Mouse (Mus musculus) midbrain, embryonic 15.5 days (tissue): ENCODE measurements around the gene Coq7. TPM values are rescaled to one million over a fixed set of nuclear protein-coding genes. Genes with fewer than 3 reads are reported as not detected.

Source experiments
- ATAC-seq: fragments of 200-750 bp; cut with Nextera tagmentation; replicated peaks from 2 replicates; pipeline ENCODE4 v1.8.0; 2017; ENCODE audit warnings: moderate TSS enrichment
- H3K27ac ChIP-seq: fragments of 300-500 bp; sonication (generic); 2 replicates; pipeline ENCODE4 v1.5.1; 2015; ENCODE audit warnings: mild to moderate bottlenecking, inconsistent platforms
- H3K27me3 ChIP-seq: fragments of 300-500 bp; sonication (generic); replicated peaks from 2 replicates; pipeline ENCODE4 v1.6.1; 2015; ENCODE audit warnings: inconsistent platforms
- H3K36me3 ChIP-seq: fragments of 300-500 bp; sonication (generic); replicated peaks from 2 replicates; pipeline ENCODE4 v1.6.1; 2015; ENCODE audit warnings: inconsistent platforms
- H3K4me1 ChIP-seq: fragments of 300-500 bp; sonication (generic); 2 replicates; pipeline ENCODE4 v1.6.1; 2015; ENCODE audit warnings: inconsistent platforms
- H3K4me2 ChIP-seq: fragments of 300-500 bp; sonication (generic); 2 replicates; pipeline ENCODE4 v1.6.1; 2015; ENCODE audit warnings: inconsistent platforms, mild to moderate bottlenecking, moderate library complexity
- H3K4me3 ChIP-seq: fragments of 300-500 bp; sonication (generic); 2 replicates; pipeline ENCODE4 v1.5.1; 2015; ENCODE audit warnings: mild to moderate bottlenecking, inconsistent platforms
- H3K9ac ChIP-seq: fragments of 300-500 bp; sonication (generic); 2 replicates; pipeline ENCODE4 v1.6.1; 2015; ENCODE audit warnings: mild to moderate bottlenecking, inconsistent platforms
- H3K9me3 ChIP-seq: fragments of 300-500 bp; sonication (generic); 2 replicates; pipeline ENCODE4 v1.6.1; 2016; ENCODE audit warnings: inconsistent platforms
- WGBS: fragments of 180-500 bp; shearing (Covaris S2); methylation state at CpG from one replicate; pipeline ENCODE4 v1.1.7; 2015; ENCODE audit warnings: mixed read lengths; 5-methylcytosine and 5-hydroxymethylcytosine counted together
- polyA plus RNA-seq: library from polyadenylated mRNA; unstranded; fragments of >200 nt; fragmentation: Nextera tagmentation; extraction: Ambion mirVana; gene quantifications from 2 replicates; pipeline ENCODE4 v1.2.1, GENCODE M21; 2015

The Coq7 gene
- polyA plus RNA-seq, 1 experiment from 2014 or later = 88.2 TPM

DNA sequence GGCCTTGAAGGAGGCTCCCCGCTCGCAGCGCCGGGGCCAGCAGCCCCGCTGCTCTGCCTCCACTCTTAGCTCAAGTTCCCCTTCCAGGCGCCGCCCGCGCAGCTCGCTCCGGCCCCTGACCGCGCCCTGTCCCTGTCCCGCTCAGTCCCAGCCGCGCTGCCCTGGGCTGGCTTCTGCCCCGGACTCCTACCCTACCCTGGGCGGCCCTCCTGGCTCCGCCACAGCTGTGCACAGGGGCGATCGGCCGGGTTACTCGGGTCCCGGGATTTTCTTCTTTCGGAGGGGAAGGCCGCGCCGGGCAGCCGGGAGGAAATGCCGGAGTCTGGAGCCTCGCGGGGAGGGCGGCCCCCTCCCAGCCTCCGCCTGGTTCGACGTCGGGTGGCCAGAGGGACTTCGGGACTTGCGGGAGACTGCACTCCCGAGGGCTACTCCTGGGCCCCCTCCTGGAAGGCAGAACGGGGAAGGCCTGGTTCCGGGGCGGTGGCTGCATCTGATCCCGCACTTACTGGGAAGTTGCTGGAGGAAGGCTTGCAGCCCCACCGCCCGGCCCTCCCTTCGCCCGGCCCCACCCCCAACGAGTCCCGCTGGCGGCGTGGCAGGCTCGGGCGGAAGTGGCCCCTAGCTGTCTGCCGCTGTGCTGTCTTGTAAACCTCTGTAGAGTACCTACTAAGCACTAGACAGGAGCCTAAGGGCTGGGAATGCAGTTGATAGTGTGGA, 41.6 kb downstream of the Coq7 start, which contains the start of gene Itpripl2:
Gene Itpripl2, minus strand, starts transcription at position 545 of the 717 bp plus-strand sequence.
- Histone ChIP-seq H3K27ac (0 out of 2 replicates have a peak within 1 kb of the TSS, but pooled peaks have one; percentile 0), H3K36me3 (no peaks in the 10 kb centered on the region), H3K4me3 (peak within 1 kb of the TSS; percentile 44), H3K9ac (peak within 1 kb of the TSS; percentile 27), H3K9me3 (no peaks in the 10 kb centered on the region), H3K4me2 (peak within 1 kb of the TSS; percentile 69), H3K4me1 (peaks cover 18% of the 10 kb centered on the region), H3K27me3 (peaks cover 51% of the 10 kb centered on the region)
- under 1% methylated on average over 42 of the region's 55 CpGs for WGBS
- ATAC-seq = peak; percentile 76

DNA sequence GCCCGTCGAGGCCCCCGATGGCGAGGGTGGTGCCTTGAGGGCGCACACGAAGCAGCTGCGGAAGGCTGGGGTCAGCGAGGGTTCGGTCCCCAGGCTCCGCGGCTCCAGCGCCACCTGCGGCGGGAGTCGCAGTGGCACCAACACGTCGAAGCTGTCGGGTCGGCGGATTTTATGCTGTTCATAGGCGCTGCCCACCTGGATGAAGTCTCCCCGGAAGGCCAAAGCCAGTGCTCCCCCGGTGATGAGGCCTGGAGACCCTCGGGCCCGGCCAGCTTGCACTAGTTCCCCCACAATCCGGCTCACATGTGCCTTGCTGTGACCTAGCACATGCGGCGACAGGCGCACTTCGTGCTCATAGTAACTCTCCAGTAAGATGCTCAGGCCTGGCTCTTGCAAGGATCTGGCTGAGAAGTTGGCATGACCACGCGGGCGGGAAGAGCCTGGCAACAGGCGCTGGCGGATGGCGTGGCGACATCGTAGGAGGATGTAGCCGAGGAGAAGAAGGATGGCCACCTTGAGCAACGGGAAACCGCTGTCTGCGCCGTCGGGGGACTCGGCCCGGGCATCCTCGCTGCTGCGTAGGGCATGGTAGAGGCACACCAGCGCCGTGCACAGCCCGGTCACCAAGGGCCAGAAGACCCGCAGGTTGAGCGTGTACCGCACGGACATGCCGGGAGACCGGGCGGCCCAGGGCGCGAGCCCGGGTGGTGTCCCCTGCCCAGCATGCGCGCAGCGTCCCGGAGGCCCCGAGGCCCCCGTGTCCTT, 42.3 kb downstream of the Coq7 start:
- Histone ChIP-seq H3K4me1 (peaks cover 18% of the 10 kb centered on the region), H3K9me3 (no peaks in the 10 kb centered on the region), H3K9ac (peak overlapping the region; percentile 27), H3K4me3 (peak overlapping the region; percentile 44), H3K27me3 (peaks cover 51% of the 10 kb centered on the region), H3K36me3 (no peaks in the 10 kb centered on the region), H3K4me2 (peak overlapping the region; percentile 69), H3K27ac (no peak overlapping the region)
- peak; percentile 60 for ATAC-seq
- 3% methylated on average over 67 of the region's 67 CpGs for WGBS

DNA sequence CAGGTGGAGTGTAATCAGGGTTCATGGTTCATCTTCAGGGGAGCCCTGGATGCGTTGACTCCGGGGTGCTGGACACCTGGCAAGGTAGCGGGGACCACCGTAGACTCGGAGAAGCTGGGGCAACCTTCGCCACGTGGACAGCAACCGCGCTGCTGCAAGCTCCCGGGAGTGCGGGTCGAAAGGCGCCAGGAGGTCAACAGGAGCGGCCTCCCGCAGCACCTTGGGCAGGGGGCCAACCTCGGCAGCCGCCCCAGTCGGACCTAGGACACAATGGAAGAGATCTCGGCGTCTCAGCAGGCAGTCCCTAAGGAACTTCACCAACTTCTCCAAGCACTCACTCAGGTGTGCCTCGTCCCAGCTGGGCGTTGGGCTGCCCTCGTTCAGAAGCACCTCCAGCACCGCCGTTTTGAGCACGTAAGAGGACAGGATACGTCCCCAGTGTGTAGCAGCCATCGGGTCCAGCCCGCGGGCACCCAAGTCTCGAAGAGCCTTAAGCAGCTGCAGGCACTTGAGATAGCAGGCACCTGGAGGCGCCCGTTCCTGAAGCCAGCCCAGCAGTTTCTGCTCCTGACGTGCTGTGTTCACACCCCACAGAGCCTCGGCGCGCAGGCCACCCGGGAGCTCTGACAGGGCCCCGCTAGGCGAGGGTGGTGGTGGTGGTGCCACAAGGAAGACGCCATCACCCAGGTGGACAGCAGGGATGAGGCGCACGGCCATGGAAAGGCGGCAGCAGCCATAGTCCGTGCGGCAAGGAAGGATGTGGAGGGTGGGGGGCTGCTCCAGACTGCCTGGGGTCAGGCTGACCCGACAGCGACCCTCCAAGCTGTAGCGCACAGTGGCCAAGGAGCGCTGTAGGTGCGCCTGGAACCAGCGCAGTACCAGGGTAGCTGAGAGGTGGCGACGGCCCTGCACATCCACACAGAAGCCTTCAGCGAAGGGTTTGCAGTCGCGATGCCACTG, 43.2 kb downstream of the Coq7 start:
- peak overlapping the region; percentile 44; the same call in 1 of the 2 replicates for H3K4me3 ChIP-seq
- 17% methylated on average over 57 of the region's 57 CpGs for WGBS
- ATAC-seq = peak; percentile 24; the same call in 1 of the 2 replicates

DNA sequence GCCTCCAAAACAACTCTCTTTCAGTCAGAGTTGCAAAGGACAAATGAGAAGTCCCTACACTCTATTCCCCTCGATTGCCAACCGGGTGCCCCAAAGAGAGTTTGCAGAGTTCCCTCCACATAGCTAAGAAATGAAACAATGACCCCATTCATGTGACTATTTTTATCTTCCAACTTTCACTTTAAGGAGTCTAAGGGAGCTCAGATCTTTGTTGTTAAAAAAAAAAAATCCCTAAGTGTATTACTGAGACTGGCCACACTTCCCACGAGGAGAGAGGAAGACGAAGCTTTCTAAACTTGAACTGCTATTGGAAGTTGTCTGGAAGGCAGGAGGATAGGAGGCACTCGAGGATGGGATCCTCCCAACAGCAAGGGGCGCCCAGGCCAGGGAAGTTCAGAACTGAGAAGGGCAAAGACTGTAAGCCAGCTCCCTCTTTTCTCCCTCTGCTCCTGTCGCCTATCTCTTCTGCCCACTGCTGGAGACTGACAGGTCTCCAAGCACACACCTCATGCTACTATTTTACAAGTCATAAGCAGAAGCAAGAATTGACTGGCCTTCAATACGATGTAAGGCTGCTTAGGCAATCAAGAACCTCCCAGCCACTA, 45.0 kb downstream of the Coq7 start:
- Histone ChIP-seq H3K4me2 (no peak overlapping the region), H3K4me1 (peaks cover 18% of the 10 kb centered on the region), H3K27ac (no peak overlapping the region), H3K4me3 (no peak overlapping the region), H3K9me3 (no peaks in the 10 kb centered on the region), H3K27me3 (peaks cover 49% of the 10 kb centered on the region), H3K9ac (no peak overlapping the region), H3K36me3 (no peaks in the 10 kb centered on the region)
- WGBS = 34% methylated on average over 8 of the region's 8 CpGs
- no peak for ATAC-seq

More for the DNA sequence above, 43.2 kb downstream of the Coq7 start:
- H3K27me3 ChIP-seq = peaks cover 51% of the 10 kb centered on the region
- H3K4me1 ChIP-seq = peaks cover 18% of the 10 kb centered on the region
- peak overlapping the region; percentile 69; the same call in 1 of the 2 replicates for H3K4me2 ChIP-seq
- H3K9ac ChIP-seq = no peak overlapping the region
- H3K27ac ChIP-seq = no peak overlapping the region
- H3K36me3 ChIP-seq = no peaks in the 10 kb centered on the region
- no peaks in the 10 kb centered on the region for H3K9me3 ChIP-seq

DNA sequence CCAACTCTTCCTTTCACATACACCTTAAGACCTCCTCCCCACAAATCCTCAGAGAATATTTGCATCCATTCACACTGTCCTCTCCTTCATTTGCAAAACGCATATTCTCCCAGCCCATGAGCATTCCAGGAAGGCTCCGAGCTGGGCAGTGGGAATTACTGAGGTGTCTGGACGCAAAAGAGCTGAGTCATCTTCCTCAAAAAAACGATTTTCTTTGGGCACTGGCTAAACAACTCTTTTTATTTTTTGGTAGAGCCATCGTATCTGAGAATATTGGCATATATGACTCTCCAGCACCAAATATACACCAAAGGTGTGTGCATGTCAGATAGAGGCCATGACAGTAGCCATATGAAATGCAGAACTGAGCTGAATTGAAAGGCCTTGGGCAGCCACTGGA, 46.2 kb downstream of the Coq7 start:
- WGBS = 61% methylated on average over 5 of the region's 5 CpGs
- H3K27ac ChIP-seq = no peak overlapping the region
- H3K9ac ChIP-seq = no peak overlapping the region
- H3K4me1 ChIP-seq = peaks cover 17% of the 10 kb centered on the region
- no peaks in the 10 kb centered on the region for H3K36me3 ChIP-seq
- H3K9me3 ChIP-seq = no peaks in the 10 kb centered on the region
- H3K4me2 ChIP-seq = no peak overlapping the region
- H3K4me3 ChIP-seq = no peak overlapping the region
- no peak for ATAC-seq
- peaks cover 37% of the 10 kb centered on the region for H3K27me3 ChIP-seq

DNA sequence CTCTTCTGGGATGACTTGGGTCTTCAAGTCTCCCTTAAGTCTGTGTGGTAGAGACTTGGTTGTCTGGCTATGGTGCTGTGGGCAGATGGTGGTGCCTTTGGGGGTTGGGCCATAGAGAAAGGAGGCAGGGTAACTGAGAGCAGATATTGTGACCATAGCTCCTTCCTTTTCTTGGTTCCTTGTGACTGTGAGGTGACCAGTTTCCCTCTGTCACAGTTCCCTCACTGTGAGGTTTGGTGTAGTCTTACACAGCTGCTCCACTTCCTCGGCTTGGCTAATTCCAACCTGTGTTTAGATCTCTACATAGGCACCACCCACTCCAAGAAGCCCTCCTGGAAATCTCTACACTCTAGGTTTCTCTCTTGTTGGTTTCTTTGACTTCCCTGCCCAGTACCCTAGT, 49.2 kb downstream of the Coq7 start:
- H3K27ac ChIP-seq = no peak overlapping the region
- 90% methylated on average over 1 of the region's 1 CpGs for WGBS
- H3K4me3 ChIP-seq = no peak overlapping the region
- H3K9me3 ChIP-seq = no peaks in the 10 kb centered on the region
- ATAC-seq = no peak
- H3K9ac ChIP-seq = no peak overlapping the region
- H3K36me3 ChIP-seq = no peaks in the 10 kb centered on the region
- no peak overlapping the region for H3K4me2 ChIP-seq
- H3K4me1 ChIP-seq = no peaks in the 10 kb centered on the region
- H3K27me3 ChIP-seq = peaks cover 8% of the 10 kb centered on the region

DNA sequence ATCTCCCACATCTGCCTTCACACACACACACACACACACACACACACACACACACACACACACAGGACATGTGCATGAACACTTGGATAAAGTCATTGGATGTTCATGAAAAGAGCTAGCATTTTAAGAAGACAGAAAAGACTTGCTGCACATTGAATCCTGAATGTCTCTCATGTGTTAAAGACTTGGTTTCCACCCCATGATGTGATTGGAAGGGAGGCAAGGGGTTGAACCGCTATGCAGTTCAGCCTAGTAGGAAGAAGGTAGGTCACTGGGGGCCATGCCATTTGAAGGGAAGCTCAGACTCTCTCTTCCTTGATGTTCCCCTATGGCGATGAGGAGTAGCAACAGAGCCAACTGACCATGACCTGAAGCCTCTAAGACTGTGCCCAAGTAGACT, 51.2 kb downstream of the Coq7 start:
- Histone ChIP-seq H3K9me3 (no peaks in the 10 kb centered on the region), H3K4me2 (no peak overlapping the region), H3K27ac (no peak overlapping the region), H3K36me3 (no peaks in the 10 kb centered on the region), H3K4me3 (no peak overlapping the region), H3K27me3 (no peaks in the 10 kb centered on the region), H3K4me1 (no peaks in the 10 kb centered on the region), H3K9ac (no peak overlapping the region)
- no peak for ATAC-seq
- WGBS = 95% methylated on average over 2 of the region's 2 CpGs

DNA sequence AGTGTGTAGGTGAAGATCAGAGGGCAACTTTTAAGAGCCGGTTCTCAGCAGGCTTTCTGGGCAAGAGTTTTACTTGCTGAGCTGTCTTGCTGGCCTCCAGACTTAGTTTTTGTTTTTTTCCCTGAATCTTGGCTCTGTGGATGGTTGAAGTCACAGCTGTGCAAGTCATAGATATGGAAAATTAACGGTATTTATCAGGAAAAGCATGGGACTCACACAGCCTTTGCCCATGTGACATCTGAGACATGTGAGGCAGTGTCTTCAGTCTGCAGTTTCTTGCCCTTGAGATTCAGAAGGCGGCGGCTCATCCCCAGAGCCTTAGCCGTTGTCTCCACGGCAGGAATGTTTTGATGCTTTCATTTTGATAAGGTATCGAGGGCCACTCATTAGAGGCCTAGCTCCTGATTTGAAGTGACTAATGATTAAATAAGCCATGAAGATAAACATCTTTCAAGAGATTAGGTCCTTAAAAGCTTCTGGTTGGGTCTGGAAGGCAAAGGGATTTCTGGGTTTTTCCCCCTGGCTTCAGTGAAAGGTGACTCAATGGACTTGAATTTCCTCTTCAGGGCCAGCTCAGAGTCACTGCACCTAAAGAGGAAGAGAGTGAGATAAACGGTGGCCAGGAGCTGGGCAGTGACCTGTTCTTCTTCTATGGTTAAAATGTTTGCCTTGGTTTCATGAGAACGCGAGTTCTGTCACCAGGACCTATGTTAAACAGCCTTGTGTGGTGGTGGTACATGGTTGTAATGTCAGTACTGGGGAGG, 51.9 kb downstream of the Coq7 start:
- ATAC-seq = no peak
- Histone ChIP-seq H3K4me3 (no peak overlapping the region), H3K27me3 (no peaks in the 10 kb centered on the region), H3K36me3 (no peaks in the 10 kb centered on the region), H3K9me3 (no peaks in the 10 kb centered on the region), H3K9ac (no peak overlapping the region), H3K4me2 (no peak overlapping the region), H3K4me1 (no peaks in the 10 kb centered on the region), H3K27ac (no peak overlapping the region)
- 88% methylated on average over 10 of the region's 10 CpGs for WGBS

DNA sequence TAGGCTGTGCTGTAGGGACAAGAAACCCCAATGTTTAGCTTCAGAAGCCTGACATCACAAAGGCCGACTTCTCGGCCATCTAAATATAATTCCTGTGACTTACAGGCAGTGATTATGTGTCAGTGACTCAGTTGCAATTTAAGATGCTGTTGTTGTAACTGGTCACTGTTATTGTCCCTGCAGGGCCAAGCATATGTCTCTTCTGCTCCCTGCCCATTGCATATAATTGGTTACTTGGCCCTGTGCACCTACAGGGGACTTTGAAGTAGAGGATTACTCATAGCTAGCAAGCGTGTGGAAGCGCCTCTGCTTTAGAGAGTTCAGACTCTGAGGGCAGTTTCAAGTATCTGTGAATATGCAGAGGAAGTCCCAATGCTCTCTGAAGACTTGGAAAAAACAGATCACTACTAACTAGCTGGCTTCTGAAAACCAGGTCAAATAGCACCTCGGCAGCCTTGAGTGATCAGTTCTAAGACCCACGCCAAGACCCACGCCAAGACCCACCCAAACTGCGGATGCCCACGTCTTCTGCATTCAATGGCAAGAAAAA, 52.9 kb downstream of the Coq7 start:
- Histone ChIP-seq H3K9me3 (no peaks in the 10 kb centered on the region), H3K9ac (no peak overlapping the region), H3K4me1 (no peaks in the 10 kb centered on the region), H3K27me3 (no peaks in the 10 kb centered on the region), H3K27ac (no peak overlapping the region), H3K36me3 (no peaks in the 10 kb centered on the region), H3K4me3 (no peak overlapping the region), H3K4me2 (no peak overlapping the region)
- no peak for ATAC-seq
- WGBS = 89% methylated on average over 9 of the region's 9 CpGs

DNA sequence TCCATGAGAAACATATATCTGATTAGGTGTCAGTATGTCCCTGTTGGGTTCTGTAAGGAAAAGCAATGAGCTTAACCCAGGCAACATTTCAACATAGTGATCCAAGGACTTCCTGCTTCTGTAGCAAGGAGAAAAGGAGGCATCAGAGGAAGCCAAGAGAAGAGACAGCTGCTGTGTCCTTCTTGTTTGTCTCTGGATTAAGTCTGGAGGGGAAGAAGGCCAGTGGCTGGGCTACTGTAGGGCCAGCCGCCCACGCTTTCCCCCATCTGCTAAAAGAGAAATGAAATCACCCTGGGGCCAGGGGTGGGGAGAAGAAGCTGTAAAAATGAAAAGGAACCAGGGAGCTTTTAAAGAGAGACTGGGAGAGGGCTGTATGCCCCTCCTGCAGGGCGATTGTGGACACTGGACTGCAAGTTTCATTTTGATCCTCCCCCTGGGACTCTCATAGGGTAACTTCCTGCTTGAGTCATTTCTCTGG, 54.3 kb downstream of the Coq7 start:
- no peaks in the 10 kb centered on the region for H3K4me1 ChIP-seq
- WGBS = 60% methylated on average over 3 of the region's 3 CpGs
- ATAC-seq = no peak
- no peak overlapping the region for H3K4me3 ChIP-seq
- H3K4me2 ChIP-seq = no peak overlapping the region
- H3K27ac ChIP-seq = no peak overlapping the region
- no peaks in the 10 kb centered on the region for H3K9me3 ChIP-seq
- no peaks in the 10 kb centered on the region for H3K36me3 ChIP-seq
- no peak overlapping the region for H3K9ac ChIP-seq
- H3K27me3 ChIP-seq = no peaks in the 10 kb centered on the region

DNA sequence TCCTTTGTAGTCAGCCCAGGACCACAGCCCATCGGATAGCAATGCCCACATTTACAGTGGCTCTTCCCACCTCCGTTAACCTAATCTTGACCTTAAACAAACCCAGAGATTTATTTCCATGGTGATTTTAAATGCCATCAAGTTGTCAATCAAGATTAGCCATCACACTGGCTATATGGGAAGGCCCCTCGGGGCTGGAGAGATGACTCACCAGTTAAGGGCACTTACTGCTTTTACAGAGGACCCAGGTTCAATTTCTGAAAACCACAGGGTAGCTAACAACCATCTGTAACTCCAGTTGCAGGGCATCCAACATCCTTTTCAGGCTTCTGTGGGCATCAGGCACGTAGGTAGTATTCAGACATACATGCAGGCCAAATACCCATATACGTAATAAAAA, 56.7 kb downstream of the Coq7 start:
- no peak for ATAC-seq
- Histone ChIP-seq H3K4me2 (no peak overlapping the region), H3K27me3 (no peaks in the 10 kb centered on the region), H3K36me3 (no peaks in the 10 kb centered on the region), H3K4me3 (no peak overlapping the region), H3K27ac (no peak overlapping the region), H3K4me1 (no peaks in the 10 kb centered on the region), H3K9ac (no peak overlapping the region), H3K9me3 (no peaks in the 10 kb centered on the region)
- WGBS = 59% methylated on average over 5 of the region's 5 CpGs
